Mouse (Mus musculus): ENCODE data around the gene Acbd6. TPM values are rescaled to one million over a fixed set of nuclear protein-coding genes. Genes with fewer than 3 reads are reported as not detected.

Acbd6 gene
- polyA plus RNA-seq, 1 experiment: not detected

DNA sequence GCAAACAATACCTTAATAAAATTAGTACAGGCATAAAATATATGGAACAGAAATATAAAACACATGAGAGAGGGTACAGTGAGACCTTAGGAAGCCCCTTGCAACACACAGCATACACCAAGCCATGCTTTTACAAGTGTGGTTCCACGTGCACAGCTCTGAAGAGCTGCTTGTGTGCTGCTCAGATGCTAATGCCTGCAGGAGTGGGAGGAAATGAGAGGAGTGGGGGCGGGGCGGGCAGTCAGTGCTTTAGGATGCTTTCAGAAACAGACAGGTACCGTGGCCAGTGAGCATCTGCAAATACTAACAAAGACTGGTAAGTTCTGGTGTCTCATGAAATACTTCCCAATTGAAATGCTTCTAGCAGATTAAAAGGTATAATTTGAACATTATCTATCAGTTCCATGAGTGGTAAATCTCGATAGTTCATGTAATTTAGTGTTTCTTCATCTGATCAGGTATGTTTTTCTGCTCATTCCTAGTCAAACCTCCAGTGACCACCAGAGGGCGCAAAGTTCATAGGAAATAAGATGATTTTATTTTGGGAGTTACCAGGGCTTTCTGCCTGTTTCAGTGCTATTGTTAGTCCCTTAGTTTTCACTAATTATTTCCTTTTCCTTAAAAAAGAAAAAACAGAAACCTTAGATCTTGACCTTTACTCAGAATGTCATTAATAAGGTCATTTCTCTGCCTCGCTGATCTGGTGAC, 17.2 kb downstream of the Acbd6 start:
- H3K4me3 ChIP-seq (ENCODE audit: insufficient read depth, low read depth, low read length): no peak overlapping the region
- TF ChIP-seq CTCF (IDR thresholded peaks at IDR 0.05; ENCODE audit: insufficient read depth, low read depth, low read length): no peak
- H3K4me1 ChIP-seq (ENCODE audit: control insufficient read depth, insufficient read depth, low read length): peaks cover 2% of the 10 kb centered on the region; the same call in 1 of the 2 replicates
- WGBS: 22% methylated on average over 7 of the region's 7 CpGs
- no peak overlapping the region for H3K27ac ChIP-seq (ENCODE audit: insufficient read depth, low read depth, low read length)

- H3K27ac ChIP-seq (ENCODE audit: insufficient read depth, low read depth, low read length): no peak overlapping the region
- 19% methylated on average over 2 of the region's 2 CpGs for WGBS
- TF ChIP-seq CTCF (IDR thresholded peaks at IDR 0.05; ENCODE audit: insufficient read depth, low read depth, low read length): 0 out of 2 replicates have a peak, but pooled peaks have one; percentile 25
- TF ChIP-seq POLR2A (IDR thresholded peaks at IDR 0.05; ENCODE audit: insufficient read depth, low read depth, low read length): no peak
- peaks cover 2% of the 10 kb centered on the region; the same call in 1 of the 2 replicates for H3K4me1 ChIP-seq (ENCODE audit: control insufficient read depth, insufficient read depth, low read length)
- H3K4me3 ChIP-seq (ENCODE audit: insufficient read depth, low read depth, low read length): no peak overlapping the region
These were observed 18.5 kb downstream of the Acbd6 start for GRCm38 (mm10) chr1:155576432-155576831.

DNA sequence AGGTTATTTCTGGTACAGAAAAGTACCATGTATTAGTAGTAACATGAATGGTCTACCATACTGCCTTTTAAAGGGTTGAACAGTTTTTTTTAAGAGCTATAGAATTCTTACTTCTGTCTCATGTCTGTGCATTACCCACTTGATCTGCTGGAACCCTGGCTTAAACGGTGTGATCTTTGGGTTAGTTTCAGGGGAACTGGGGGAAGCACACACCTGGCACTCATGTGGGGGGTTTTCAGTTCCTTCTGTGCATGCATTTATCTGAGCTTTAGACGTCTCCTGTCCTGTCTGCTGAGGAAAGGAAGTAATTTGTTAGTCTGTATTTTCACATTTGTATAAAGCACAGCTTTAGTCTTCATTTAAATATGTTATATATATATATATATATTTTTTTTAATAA, 19.4 kb downstream of the Acbd6 start:
- Histone ChIP-seq H3K4me3 (ENCODE audit: insufficient read depth, low read depth, low read length) (no peak overlapping the region), H3K27ac (ENCODE audit: insufficient read depth, low read depth, low read length) (no peak overlapping the region), H3K4me1 (ENCODE audit: control insufficient read depth, insufficient read depth, low read length) (peaks cover 2% of the 10 kb centered on the region; the same call in 1 of the 2 replicates)
- WGBS: 79% methylated on average over 2 of the region's 2 CpGs
- no peak for TF ChIP-seq POLR2A (IDR thresholded peaks at IDR 0.05; ENCODE audit: insufficient read depth, low read depth, low read length)
- TF ChIP-seq CTCF (IDR thresholded peaks at IDR 0.05; ENCODE audit: insufficient read depth, low read depth, low read length): no peak

DNA sequence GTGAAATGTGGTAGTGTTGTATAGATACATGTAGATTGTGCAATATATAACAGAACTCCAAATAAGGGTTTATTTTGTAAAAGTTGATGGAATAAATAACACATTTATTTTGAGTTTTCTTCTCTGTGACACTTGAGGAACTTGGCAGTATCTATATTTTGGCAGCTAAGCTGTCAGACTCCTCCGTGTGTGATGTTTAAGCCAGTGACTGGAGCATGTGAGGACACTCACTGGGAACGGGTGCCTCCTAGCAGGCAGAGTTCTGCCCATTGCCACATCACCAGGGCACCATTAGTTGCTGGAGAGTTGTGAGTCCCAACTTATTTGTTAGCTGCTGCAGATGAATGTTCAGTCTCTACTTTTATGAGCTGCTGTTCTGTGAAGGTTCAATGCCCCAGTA, 30.0 kb downstream of the Acbd6 start:
- no peak for TF ChIP-seq CTCF (IDR thresholded peaks at IDR 0.05; ENCODE audit: insufficient read depth, low read depth, low read length)
- TF ChIP-seq POLR2A (IDR thresholded peaks at IDR 0.05; ENCODE audit: insufficient read depth, low read depth, low read length): no peak

GRCm38 (mm10) chr1:155594141-155594540, 36.2 kb downstream of the Acbd6 start:
- H3K27ac ChIP-seq (ENCODE audit: insufficient read depth, low read depth, low read length): no peak overlapping the region
- H3K4me1 ChIP-seq (ENCODE audit: control insufficient read depth, insufficient read depth, low read length): no peaks in the 10 kb centered on the region
- 74% methylated on average over 1 of the region's 1 CpGs for WGBS
- H3K4me3 ChIP-seq (ENCODE audit: insufficient read depth, low read depth, low read length): no peak overlapping the region
- TF ChIP-seq CTCF (IDR thresholded peaks at IDR 0.05; ENCODE audit: insufficient read depth, low read depth, low read length) (no peak), POLR2A (IDR thresholded peaks at IDR 0.05; ENCODE audit: insufficient read depth, low read depth, low read length) (no peak)

More for the DNA sequence above, 30.0 kb downstream of the Acbd6 start:
- H3K4me1 ChIP-seq (ENCODE audit: control insufficient read depth, insufficient read depth, low read length): no peaks in the 10 kb centered on the region
- 61% methylated on average over 2 of the region's 2 CpGs for WGBS
- no peak overlapping the region for H3K4me3 ChIP-seq (ENCODE audit: insufficient read depth, low read depth, low read length)
- H3K27ac ChIP-seq (ENCODE audit: insufficient read depth, low read depth, low read length): no peak overlapping the region

DNA sequence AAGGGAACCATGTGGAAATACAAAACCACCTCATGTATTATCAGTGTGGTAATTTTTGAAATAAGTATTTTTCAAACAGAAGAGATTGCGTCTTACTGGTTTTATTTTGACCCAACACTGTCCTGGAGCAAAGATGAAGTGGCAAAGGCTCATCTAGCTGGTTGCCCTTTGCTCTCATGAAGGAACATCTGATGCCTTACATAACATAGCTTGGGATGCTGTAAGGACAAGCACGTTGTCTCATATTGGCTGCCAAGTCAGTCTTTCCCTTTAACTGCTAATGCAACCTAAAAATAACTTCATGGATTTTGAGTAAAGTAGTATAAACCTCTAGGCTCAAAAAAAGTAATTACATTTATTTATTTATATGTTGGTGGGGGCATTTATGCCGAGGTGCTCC, 38.7 kb downstream of the Acbd6 start:
- Histone ChIP-seq H3K27ac (ENCODE audit: insufficient read depth, low read depth, low read length) (no peak overlapping the region), H3K4me3 (ENCODE audit: insufficient read depth, low read depth, low read length) (no peak overlapping the region), H3K4me1 (ENCODE audit: control insufficient read depth, insufficient read depth, low read length) (no peaks in the 10 kb centered on the region)
- WGBS: 88% methylated on average over 3 of the region's 3 CpGs
- TF ChIP-seq CTCF (IDR thresholded peaks at IDR 0.05; ENCODE audit: insufficient read depth, low read depth, low read length) (no peak), POLR2A (IDR thresholded peaks at IDR 0.05; ENCODE audit: insufficient read depth, low read depth, low read length) (no peak)

DNA sequence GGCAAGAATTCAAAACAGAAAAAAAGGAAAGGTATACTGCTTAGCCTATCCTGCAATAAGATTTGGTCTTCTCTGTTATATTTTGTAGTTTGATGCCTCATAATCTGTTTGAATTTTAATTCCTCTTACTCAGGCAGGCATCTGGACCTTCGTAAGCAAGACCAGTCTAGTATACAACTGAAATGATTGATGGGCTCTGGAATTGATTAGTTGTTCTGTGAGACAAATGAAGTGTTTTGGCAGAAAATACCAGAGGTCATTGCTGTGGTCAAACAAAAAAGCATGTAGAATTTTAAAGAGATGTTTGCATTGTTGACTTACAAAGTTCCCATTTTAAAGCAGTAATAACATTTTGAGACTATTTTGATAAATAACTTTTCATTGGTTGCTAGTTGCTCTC, 46.8 kb downstream of the Acbd6 start:
- no peak overlapping the region for H3K27ac ChIP-seq (ENCODE audit: insufficient read depth, low read depth, low read length)
- H3K4me3 ChIP-seq (ENCODE audit: insufficient read depth, low read depth, low read length): no peak overlapping the region
- WGBS: 96% methylated on average over 1 of the region's 1 CpGs
- no peak for TF ChIP-seq CTCF (IDR thresholded peaks at IDR 0.05; ENCODE audit: insufficient read depth, low read depth, low read length)
- TF ChIP-seq POLR2A (IDR thresholded peaks at IDR 0.05; ENCODE audit: insufficient read depth, low read depth, low read length): no peak
- H3K4me1 ChIP-seq (ENCODE audit: control insufficient read depth, insufficient read depth, low read length): no peaks in the 10 kb centered on the region

- no peak for TF ChIP-seq CTCF (IDR thresholded peaks at IDR 0.05; ENCODE audit: insufficient read depth, low read depth, low read length)
- no peak for TF ChIP-seq POLR2A (IDR thresholded peaks at IDR 0.05; ENCODE audit: insufficient read depth, low read depth, low read length)
- WGBS: 29% methylated on average over 11 of the region's 11 CpGs
- no peaks in the 10 kb centered on the region for H3K4me1 ChIP-seq (ENCODE audit: control insufficient read depth, insufficient read depth, low read length)
- no peak overlapping the region for H3K4me3 ChIP-seq (ENCODE audit: insufficient read depth, low read depth, low read length)
- no peak overlapping the region for H3K27ac ChIP-seq (ENCODE audit: insufficient read depth, low read depth, low read length)
These were observed 47.7 kb downstream of the Acbd6 start for GRCm38 (mm10) chr1:155605391-155606155.

GRCm38 (mm10) chr1:155606156-155606531, 48.2 kb downstream of the Acbd6 start:
- WGBS: 55% methylated on average over 8 of the region's 8 CpGs
- Histone ChIP-seq H3K4me1 (ENCODE audit: control insufficient read depth, insufficient read depth, low read length) (no peaks in the 10 kb centered on the region), H3K4me3 (ENCODE audit: insufficient read depth, low read depth, low read length) (no peak overlapping the region), H3K27ac (ENCODE audit: insufficient read depth, low read depth, low read length) (no peak overlapping the region)
- TF ChIP-seq CTCF (IDR thresholded peaks at IDR 0.05; ENCODE audit: insufficient read depth, low read depth, low read length) (no peak), POLR2A (IDR thresholded peaks at IDR 0.05; ENCODE audit: insufficient read depth, low read depth, low read length) (no peak)
